Mouse (Mus musculus): ENCODE measurements at regions not wholly inside any gene's neighbourhood (a gene's known extent, or its start where the extent isn't known, plus 50 kb on each side); places are given as distances from the start of the nearest gene placed in this dataset.

GRCm38 (mm10) chr1:35372751-35373150 lies 523.0 kb downstream of the Plekhb2 start:
- no peaks in the 10 kb centered on the region for H3K27me3 ChIP-seq (replicated peaks)
- TF ChIP-seq FLI1 (IDR thresholded peaks at IDR 0.05; ENCODE audit: low read length) (no peak), GATA1 (IDR thresholded peaks at IDR 0.05; ENCODE audit: borderline replicate concordance, low read length) (no peak)
- peaks cover 7% of the 10 kb centered on the region; the same call in 1 of the 2 replicates for H3K9me3 ChIP-seq
- no peak overlapping the region for H3K4me3 ChIP-seq (replicated peaks)
- H3K4me1 ChIP-seq, result no peaks in the 10 kb centered on the region
- H3K36me3 ChIP-seq (replicated peaks; ENCODE audit: low read length), result no peaks in the 10 kb centered on the region

- Histone ChIP-seq H3K9me3 (no peaks in the 10 kb centered on the region), H3K4me1 (no peaks in the 10 kb centered on the region), H3K27me3 (replicated peaks) (no peaks in the 10 kb centered on the region), H3K4me3 (replicated peaks) (no peak overlapping the region), H3K36me3 (replicated peaks; ENCODE audit: low read length) (no peaks in the 10 kb centered on the region)
- no peak for TF ChIP-seq GATA1 (IDR thresholded peaks at IDR 0.05; ENCODE audit: borderline replicate concordance, low read length)
Measured at GRCm38 (mm10) chr1:35380633-35381385, 531.0 kb downstream of the Plekhb2 start.

GRCm38 (mm10) chr1:35385430-35385829 lies 535.7 kb downstream of the Plekhb2 start:
- H3K4me3 ChIP-seq (replicated peaks), result no peak overlapping the region
- no peak for TF ChIP-seq FLI1 (IDR thresholded peaks at IDR 0.05; ENCODE audit: low read length)
- no peak for TF ChIP-seq GATA1 (IDR thresholded peaks at IDR 0.05; ENCODE audit: borderline replicate concordance, low read length)
- no peaks in the 10 kb centered on the region for H3K27me3 ChIP-seq (replicated peaks)
- no peaks in the 10 kb centered on the region for H3K9me3 ChIP-seq
- H3K4me1 ChIP-seq, result no peaks in the 10 kb centered on the region
- H3K36me3 ChIP-seq (replicated peaks; ENCODE audit: low read length), result no peaks in the 10 kb centered on the region

GRCm38 (mm10) chr1:35388181-35388580 lies 538.4 kb downstream of the Plekhb2 start:
- Histone ChIP-seq H3K27me3 (replicated peaks) (no peaks in the 10 kb centered on the region), H3K9me3 (no peaks in the 10 kb centered on the region), H3K4me3 (replicated peaks) (no peak overlapping the region), H3K36me3 (replicated peaks; ENCODE audit: low read length) (no peaks in the 10 kb centered on the region), H3K4me1 (no peaks in the 10 kb centered on the region)
- TF ChIP-seq GATA1 (IDR thresholded peaks at IDR 0.05; ENCODE audit: borderline replicate concordance, low read length) (no peak), FLI1 (IDR thresholded peaks at IDR 0.05; ENCODE audit: low read length) (no peak)

GRCm38 (mm10) chr1:35390371-35390770 lies 540.6 kb downstream of the Plekhb2 start:
- H3K4me1 ChIP-seq, result no peaks in the 10 kb centered on the region
- H3K36me3 ChIP-seq (replicated peaks; ENCODE audit: low read length), result no peaks in the 10 kb centered on the region
- H3K4me3 ChIP-seq (replicated peaks), result no peak overlapping the region
- TF ChIP-seq GATA1 (IDR thresholded peaks at IDR 0.05; ENCODE audit: borderline replicate concordance, low read length) (no peak), FLI1 (IDR thresholded peaks at IDR 0.05; ENCODE audit: low read length) (no peak)
- no peaks in the 10 kb centered on the region for H3K27me3 ChIP-seq (replicated peaks)
- H3K9me3 ChIP-seq, result no peaks in the 10 kb centered on the region

- no peaks in the 10 kb centered on the region for H3K4me1 ChIP-seq
- H3K9me3 ChIP-seq, result no peaks in the 10 kb centered on the region
- no peak overlapping the region for H3K4me3 ChIP-seq (replicated peaks)
- no peaks in the 10 kb centered on the region for H3K27me3 ChIP-seq (replicated peaks)
- TF ChIP-seq FLI1 (IDR thresholded peaks at IDR 0.05; ENCODE audit: low read length) (no peak), GATA1 (IDR thresholded peaks at IDR 0.05; ENCODE audit: borderline replicate concordance, low read length) (no peak)
- no peaks in the 10 kb centered on the region for H3K36me3 ChIP-seq (replicated peaks; ENCODE audit: low read length)
Measured at GRCm38 (mm10) chr1:35390858-35391586, 541.2 kb downstream of the Plekhb2 start.

- Histone ChIP-seq H3K4me3 (replicated peaks) (no peak overlapping the region), H3K4me1 (no peaks in the 10 kb centered on the region), H3K36me3 (replicated peaks; ENCODE audit: low read length) (no peaks in the 10 kb centered on the region), H3K9me3 (peaks cover 3% of the 10 kb centered on the region; the same call in 1 of the 2 replicates), H3K27me3 (replicated peaks) (no peaks in the 10 kb centered on the region)
- TF ChIP-seq GATA1 (IDR thresholded peaks at IDR 0.05; ENCODE audit: borderline replicate concordance, low read length) (no peak), FLI1 (IDR thresholded peaks at IDR 0.05; ENCODE audit: low read length) (no peak)
Measured at GRCm38 (mm10) chr1:35393550-35394118, 543.9 kb downstream of the Plekhb2 start.

GRCm38 (mm10) chr1:35400674-35401359 lies 551.0 kb downstream of the Plekhb2 start:
- Histone ChIP-seq H3K36me3 (replicated peaks; ENCODE audit: low read length) (no peaks in the 10 kb centered on the region), H3K4me1 (peaks cover 16% of the 10 kb centered on the region), H3K9me3 (peaks cover 15% of the 10 kb centered on the region; the same call in 1 of the 2 replicates), H3K4me3 (replicated peaks) (peak overlapping the region; percentile 35), H3K27me3 (replicated peaks) (no peaks in the 10 kb centered on the region)
- TF ChIP-seq FLI1 (IDR thresholded peaks at IDR 0.05; ENCODE audit: low read length) (no peak), GATA1 (IDR thresholded peaks at IDR 0.05; ENCODE audit: borderline replicate concordance, low read length) (no peak)

GRCm38 (mm10) chr1:35402995-35403394 lies 553.2 kb downstream of the Plekhb2 start:
- TF ChIP-seq GATA1 (IDR thresholded peaks at IDR 0.05; ENCODE audit: borderline replicate concordance, low read length), result no peak
- TF ChIP-seq FLI1 (IDR thresholded peaks at IDR 0.05; ENCODE audit: low read length), result no peak

More at GRCm38 (mm10) chr1:35402995-35403394, 553.2 kb downstream of the Plekhb2 start:
- Histone ChIP-seq H3K4me3 (replicated peaks) (no peak overlapping the region), H3K36me3 (replicated peaks; ENCODE audit: low read length) (no peaks in the 10 kb centered on the region), H3K27me3 (replicated peaks) (no peaks in the 10 kb centered on the region), H3K9me3 (peaks cover 14% of the 10 kb centered on the region; the same call in 1 of the 2 replicates), H3K4me1 (peaks cover 16% of the 10 kb centered on the region)

Data from megakaryocyte, embryonic 14.5 days (primary cell).